Mouse (Mus musculus): ENCODE measurements at regions not wholly inside any gene's neighbourhood (a gene's known extent, or its start where the extent isn't known, plus 50 kb on each side); places are given as distances from the start of the nearest gene placed in this dataset.

- DNase-seq (ENCODE audit: extremely low spot score in 1 of 2, low spot score in 1 of 2), result no peak
These were observed 155.7 kb downstream of the Sox4 start for GRCm38 (mm10) chr13:28797617-28798475.

- DNase-seq (ENCODE audit: extremely low spot score in 1 of 2, low spot score in 1 of 2), result peak in 1 of 2 experiments; percentile 30
These were observed 158.2 kb downstream of the Sox4 start for GRCm38 (mm10) chr13:28795274-28795673.

GRCm38 (mm10) chr13:28794547-28794946 lies 159.0 kb downstream of the Sox4 start:
- no peak for DNase-seq (ENCODE audit: extremely low spot score in 1 of 2, low spot score in 1 of 2)

- no peak for DNase-seq (ENCODE audit: extremely low spot score in 1 of 2, low spot score in 1 of 2)
These were observed 160.2 kb downstream of the Sox4 start for GRCm38 (mm10) chr13:28793166-28793935.

- DNase-seq (ENCODE audit: extremely low spot score in 1 of 2, low spot score in 1 of 2), result no peak
These were observed 160.9 kb downstream of the Sox4 start for GRCm38 (mm10) chr13:28792461-28793165.

GRCm38 (mm10) chr13:28790381-28790780 lies 163.1 kb downstream of the Sox4 start:
- DNase-seq (ENCODE audit: extremely low spot score in 1 of 2, low spot score in 1 of 2), result no peak

GRCm38 (mm10) chr13:28787331-28787643 lies 166.2 kb downstream of the Sox4 start:
- DNase-seq (ENCODE audit: extremely low spot score in 1 of 2, low spot score in 1 of 2), result no peak

GRCm38 (mm10) chr13:28786629-28787330 lies 166.7 kb downstream of the Sox4 start:
- no peak for DNase-seq (ENCODE audit: extremely low spot score in 1 of 2, low spot score in 1 of 2)

- DNase-seq (ENCODE audit: extremely low spot score in 1 of 2, low spot score in 1 of 2), result no peak
These were observed 170.8 kb downstream of the Sox4 start for GRCm38 (mm10) chr13:28782497-28783246.

- no peak for DNase-seq (ENCODE audit: extremely low spot score in 1 of 2, low spot score in 1 of 2)
These were observed 171.4 kb downstream of the Sox4 start for GRCm38 (mm10) chr13:28782081-28782480.

- DNase-seq (ENCODE audit: extremely low spot score in 1 of 2, low spot score in 1 of 2), result no peak
These were observed 171.9 kb downstream of the Sox4 start for GRCm38 (mm10) chr13:28781660-28782059.

GRCm38 (mm10) chr13:28780462-28780861 lies 173.1 kb downstream of the Sox4 start:
- DNase-seq (ENCODE audit: extremely low spot score in 1 of 2, low spot score in 1 of 2), result no peak

- no peak for DNase-seq (ENCODE audit: extremely low spot score in 1 of 2, low spot score in 1 of 2)
These were observed 178.2 kb downstream of the Sox4 start for GRCm38 (mm10) chr13:28775142-28775815.

- DNase-seq (ENCODE audit: extremely low spot score in 1 of 2, low spot score in 1 of 2), result no peak
These were observed 178.9 kb downstream of the Sox4 start for GRCm38 (mm10) chr13:28774649-28775048.

GRCm38 (mm10) chr13:28773466-28773865 lies 180.0 kb downstream of the Sox4 start:
- no peak for DNase-seq (ENCODE audit: extremely low spot score in 1 of 2, low spot score in 1 of 2)

- no peak for DNase-seq (ENCODE audit: extremely low spot score in 1 of 2, low spot score in 1 of 2)
These were observed 183.0 kb downstream of the Sox4 start for GRCm38 (mm10) chr13:28770531-28770930.

GRCm38 (mm10) chr13:28770018-28770417 lies 183.5 kb downstream of the Sox4 start:
- DNase-seq (ENCODE audit: extremely low spot score in 1 of 2, low spot score in 1 of 2), result no peak

- no peak for DNase-seq (ENCODE audit: extremely low spot score in 1 of 2, low spot score in 1 of 2)
These were observed 184.6 kb downstream of the Sox4 start for GRCm38 (mm10) chr13:28768717-28769426.

GRCm38 (mm10) chr13:28762555-28762954 lies 191.0 kb downstream of the Sox4 start:
- DNase-seq (ENCODE audit: extremely low spot score in 1 of 2, low spot score in 1 of 2), result no peak
